Mouse (Mus musculus) left cerebral cortex, postnatal 25 days (tissue): ENCODE results near the gene Actn4. TPM values are rescaled to one million over a fixed set of nuclear protein-coding genes. Genes with fewer than 3 reads are reported as not detected.

Source experiments
- DNase-seq, 2 experiments: peaks; one replicate each; pipeline ENCODE4 v3.0.0; 2022; ENCODE audit warnings: low spot score in 2 of 2, mixed read lengths in 1 of 2
- intact Hi-C: fragments of 180-260 bp; cut with DNase I; formaldehyde crosslinking; loops from one replicate; pipeline ENCODE4 v1.15.1; 2025
- total RNA-seq, 2 experiments: library from RNA; stranded (reverse); gene quantifications; 2 replicates each; pipeline ENCODE4 v1.2.3; 2021

The Actn4 gene
- total RNA-seq, 2 experiments from 2014 or later = 190 to 202 TPM

DNA sequence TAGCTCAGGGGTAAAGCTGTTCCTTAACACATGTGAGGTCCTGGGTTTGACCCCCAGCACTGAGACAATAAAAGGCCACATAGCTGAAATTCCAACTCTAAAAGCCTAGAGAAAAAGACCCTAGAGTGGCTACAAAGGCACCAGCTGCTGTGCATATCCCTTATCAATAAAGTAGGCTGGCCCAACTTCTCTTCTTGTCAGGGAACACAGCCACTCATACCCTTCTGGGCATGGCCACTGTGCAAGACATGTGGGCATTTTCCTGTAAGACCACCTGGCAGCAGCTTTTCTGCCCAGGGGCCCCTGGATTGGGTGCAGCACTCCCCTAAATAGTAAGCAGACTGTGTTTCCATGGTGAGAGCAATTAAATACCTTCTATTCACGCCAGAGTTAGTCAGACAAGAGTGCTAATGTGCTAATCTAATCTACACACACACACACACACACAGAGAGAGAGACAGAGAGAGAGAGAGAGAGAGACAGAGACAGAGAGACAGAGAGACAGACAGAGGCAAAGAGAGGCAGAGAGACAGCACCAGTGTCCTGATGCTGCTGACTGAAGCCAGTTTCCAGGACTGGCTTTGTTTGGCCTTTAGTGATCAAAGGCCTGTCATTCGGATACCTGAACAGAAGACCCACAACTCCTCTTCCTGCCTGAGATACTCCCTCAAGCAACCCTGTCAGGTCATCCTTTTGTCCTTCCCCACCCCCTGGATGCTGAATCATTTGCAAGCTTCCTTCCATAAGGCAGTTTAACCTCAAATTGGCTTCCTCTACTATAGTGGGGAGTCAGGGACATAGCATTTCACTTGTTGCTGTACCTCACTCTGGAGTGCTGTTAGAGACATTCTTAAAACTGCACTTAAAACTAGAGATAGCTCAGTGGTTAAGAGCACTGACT, 8.4 kb downstream of the Actn4 start:
- no peak for DNase-seq
- intact Hi-C loops = no loop called here

DNA sequence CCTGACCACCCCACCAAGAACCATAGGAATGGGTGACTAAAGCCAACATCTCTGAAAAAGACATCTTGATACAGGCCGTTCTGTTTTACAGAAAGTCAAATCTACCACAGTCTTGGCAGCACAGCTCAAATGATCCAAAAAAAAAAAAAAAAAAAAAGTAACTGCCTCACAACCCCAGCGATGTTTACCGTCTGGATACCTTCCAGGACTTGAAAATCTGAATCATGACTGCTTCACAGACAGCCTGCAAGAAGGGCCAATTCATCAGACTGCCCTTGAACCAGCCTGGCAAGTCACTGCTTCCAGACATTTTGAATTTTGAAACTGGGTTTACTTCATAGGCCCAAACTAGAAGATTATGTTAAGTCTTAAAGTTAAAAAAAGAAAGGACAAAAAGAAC, 9.4 kb downstream of the Actn4 start:
- DNase-seq = peak in 1 of 2 experiments; percentile 68
- intact Hi-C loops = no loop called here

DNA sequence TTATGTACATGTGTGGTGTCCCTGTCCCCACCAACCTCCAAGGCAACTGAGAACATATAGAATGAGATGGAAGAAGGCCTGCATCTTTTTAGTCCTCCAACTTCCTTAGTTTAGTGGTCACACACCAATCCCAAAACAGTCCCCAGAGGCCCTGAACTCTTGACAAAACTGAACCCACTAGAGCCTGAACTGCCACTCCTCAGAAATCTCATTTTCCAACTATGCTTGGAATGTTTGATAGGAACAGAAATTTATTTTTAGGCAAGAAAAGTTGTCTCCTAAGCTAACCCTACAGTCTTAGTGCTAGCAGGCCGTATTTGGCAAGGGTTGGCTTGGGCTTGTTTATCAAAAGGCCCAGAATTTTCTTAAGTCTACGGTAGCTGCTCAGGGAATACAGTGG, 10.4 kb downstream of the Actn4 start:
- no peak for DNase-seq
- intact Hi-C loops = no loop called here

DNA sequence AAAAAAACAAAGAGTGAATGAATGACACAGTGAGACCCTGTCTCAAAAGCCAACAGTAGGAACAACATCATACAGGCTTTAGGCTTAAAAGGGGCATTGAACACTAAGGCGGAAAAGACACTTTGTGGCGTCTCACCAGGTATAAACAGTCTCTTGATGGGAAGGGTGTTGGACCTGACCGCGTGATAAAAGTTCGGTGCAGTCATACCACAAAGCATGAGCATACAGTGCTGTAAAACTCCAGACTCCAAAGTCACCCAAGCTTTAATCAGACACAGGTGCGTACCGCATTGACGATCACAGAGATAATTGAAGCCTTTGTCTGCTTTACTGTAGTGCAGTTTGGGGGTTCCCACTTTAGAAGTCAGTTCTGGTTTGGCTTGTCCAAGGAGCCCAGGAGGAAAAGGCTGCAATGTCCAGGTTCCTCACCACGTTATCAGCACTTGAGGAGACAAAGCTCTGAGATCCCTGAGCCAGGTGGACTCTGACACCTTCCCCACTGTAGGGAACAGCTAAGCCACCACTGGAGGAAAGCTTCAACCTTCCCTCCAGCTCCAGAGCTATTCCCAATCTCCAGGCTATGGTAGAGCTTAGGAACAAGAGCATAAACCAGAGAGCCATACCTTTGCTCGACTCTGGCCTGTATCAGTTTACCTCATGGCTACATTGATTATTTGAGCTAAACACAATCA, 11.6 kb downstream of the Actn4 start:
- DNase-seq = no peak
- intact Hi-C loops = no loop called here

DNA sequence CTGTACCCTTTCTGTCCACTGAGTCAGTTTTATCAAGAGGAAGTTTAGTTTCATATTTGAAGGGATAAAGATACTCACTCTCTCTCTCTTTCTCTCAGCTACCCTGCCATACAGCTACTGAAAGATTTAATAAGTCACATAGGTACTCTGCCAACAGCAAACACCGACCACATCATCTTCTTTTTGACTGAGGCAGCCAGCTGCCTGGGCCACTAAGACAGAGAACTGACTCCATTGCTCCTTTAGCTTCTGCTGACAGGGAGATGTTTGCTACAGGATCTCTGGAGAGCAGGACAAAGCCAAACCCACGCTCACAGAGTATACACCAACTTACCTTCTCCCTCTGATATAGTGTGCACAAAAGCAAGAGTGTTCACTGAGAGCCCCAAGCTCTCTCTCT, 12.8 kb downstream of the Actn4 start:
- intact Hi-C loops = no loop called here
- no peak for DNase-seq

DNA sequence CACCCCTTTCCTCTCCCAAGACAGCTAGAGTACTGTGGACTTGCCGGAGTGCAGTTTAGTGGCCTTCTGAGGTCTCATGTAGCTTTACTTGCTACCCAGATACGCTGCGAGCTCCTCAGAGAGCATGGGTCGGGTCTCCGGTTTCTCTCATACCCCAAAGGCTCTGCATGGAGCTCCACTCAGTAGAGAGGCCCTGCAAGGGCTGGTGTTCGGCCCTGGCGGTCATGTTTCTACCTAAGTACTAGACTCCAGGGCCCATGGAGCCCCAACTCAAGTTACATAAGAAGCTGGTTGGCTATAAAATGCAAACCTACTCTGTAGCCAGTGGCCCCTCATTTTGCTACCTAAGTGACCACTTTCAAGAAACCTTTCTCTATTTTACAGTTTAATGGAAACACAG, 13.4 kb downstream of the Actn4 start:
- intact Hi-C loops = no loop called here
- no peak for DNase-seq

DNA sequence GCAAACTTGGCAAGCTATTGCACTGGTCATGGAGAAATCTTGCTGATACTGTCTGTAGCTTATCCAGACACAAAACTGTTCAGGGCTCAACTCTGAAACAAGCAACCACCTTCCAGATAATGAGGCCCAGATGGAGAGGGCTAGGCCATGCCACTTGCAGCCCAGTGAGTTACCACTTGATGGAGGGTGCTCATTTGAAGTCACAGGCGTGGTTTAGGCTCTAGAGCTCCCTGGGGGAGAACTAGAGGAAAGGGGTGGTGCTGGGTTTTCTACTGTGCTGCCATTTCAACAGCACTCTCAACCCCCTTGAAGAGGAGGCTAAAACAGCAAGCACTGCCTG, 15.9 kb downstream of the Actn4 start:
- no peak for DNase-seq
- intact Hi-C loops = no loop called here

DNA sequence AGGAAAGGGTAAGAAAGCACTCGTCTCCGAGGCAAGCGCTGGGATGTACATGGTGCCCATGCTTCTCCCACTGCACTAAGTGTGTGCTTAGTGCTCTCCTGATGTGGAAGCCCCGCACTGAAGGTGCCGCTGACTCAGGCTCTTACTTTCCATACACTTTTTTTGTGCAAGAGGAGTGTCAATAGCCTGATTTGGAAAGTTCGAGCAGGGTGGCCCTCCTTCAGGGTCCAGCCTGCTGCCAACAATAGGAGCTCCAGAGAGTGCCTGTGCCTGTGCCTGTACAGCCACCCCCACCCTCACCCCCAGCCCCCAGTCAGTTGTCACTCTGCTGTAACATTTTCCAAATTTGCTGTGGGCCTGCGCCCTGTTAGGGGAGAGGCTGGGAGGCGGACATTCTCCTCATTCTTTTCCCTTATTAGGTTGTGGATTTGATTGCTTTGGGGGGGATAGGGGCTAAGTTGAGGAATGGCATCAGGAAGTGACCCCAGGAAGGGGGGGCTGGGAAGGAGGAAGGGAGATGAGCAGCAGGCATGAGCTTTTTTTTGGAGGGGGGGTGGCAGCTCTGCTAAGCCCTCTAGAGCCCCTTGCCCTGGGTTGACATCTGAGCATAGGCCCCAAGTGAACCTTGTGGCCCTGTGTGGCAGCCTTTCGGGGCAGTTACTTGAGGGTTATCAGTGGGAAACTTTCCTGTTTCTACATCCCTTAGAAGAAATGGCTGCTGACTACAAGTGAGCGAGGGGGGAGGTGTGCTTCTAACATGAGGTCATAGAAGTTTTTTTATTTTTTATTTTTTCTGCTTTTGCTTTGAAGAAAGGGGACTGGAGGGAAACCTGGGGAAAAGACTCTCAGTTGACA, 16.5 kb downstream of the Actn4 start:
- DNase-seq = no peak
- intact Hi-C loops = no loop called here

DNA sequence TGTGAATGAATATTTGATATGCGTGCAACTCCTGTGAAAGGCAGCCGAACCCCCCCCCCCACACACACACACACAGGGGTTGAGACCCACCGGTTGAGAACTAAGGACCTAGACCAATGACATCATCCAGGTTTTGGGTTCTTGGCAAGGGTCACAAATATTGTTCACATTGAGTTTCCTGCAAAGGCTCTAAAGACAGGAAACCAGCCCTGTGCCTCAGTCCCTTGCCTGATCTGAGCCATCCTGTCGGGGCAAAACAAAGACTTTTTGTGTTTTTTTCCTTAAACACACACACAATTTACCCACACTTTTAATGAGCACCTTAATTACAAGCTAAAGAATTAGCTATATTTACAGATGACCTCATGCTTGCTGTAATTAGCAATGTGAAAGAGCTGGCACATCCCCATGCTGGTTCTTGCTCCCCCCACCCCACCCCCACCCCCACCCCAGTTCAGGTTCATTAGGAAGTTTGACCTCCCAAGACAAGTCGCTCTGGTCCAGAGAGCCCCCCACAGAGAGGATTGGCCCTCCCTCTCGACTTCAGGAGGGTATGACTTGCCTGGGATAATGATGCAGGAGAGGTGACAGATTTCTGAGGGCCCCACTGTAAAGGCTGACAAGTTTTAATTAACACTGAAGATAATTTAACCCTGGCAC, 17.3 kb downstream of the Actn4 start:
- no peak for DNase-seq
- intact Hi-C loops = no loop called here

DNA sequence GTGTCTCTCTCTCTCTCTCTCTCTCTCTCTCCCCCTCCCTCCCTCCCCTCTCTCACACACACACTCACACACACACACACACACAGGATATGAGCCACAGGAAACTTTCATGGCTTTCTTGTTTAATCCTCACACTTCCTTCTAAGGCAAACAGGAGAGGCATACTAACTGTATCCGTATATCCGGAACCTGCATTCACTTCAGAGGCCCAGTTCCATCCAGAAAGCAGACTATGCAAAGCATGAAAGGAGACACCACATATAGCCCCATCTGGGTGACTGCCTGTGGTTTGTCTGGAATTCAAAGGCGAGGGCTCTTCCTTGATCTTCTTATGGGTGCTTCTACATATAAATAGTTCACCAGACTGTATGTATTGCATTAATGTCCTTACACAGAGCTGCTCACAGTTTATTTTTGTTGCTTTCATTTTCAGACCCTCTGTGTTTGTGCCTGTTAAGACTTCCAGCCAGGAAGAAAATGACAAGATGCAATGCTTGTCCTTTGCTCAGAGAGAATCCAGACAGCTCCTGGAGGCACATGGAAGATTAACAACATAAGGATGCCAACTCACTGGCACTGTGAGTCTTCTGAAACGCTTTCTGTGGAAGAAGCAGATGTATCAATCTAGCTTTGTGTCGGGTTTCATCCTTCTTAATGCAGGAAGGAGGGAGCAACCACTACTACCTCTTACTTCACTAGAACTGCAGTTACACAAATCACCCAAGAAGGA, 18.5 kb downstream of the Actn4 start:
- peak in 1 of 2 experiments; percentile 53 for DNase-seq
- intact Hi-C loops = no loop called here

DNA sequence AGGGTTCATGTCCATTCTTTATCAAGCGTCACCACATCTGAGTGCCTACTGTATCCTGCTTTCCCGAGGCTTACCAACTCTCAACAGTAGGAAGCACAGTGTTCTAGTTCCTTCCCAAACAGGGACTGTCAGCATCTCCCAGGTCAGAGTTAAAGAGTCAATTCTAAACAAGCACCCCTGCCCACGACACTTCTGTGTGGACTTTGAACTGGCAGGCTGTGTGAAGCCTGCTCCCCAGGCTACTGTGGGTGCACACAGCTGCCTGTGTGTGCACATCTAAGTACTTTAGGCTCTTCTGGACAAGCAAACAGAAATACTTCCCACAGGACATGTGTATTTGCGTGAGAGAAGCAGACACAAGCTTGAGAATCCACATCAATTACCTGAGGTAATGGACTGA, 20.6 kb downstream of the Actn4 start:
- DNase-seq = no peak
- intact Hi-C loops = no loop called here

DNA sequence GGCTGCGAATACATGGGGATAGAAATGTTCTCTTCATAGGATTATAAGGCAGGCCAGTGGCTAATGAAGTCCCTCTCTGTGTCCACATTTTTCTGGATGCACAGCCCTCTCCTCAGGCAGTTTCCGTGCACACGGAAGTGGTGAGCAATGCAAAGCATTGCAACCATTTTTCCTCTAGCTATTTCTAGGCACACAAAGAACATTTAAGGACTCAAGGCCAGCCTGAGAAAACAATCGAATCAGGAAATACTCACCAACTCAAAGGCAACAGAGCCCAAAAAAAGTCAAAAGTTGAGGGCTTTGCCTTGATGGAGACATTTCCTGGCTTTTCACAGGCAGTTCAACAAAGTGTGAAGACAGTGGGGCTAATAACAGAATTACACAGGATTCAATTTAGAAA, 21.0 kb downstream of the Actn4 start:
- DNase-seq = no peak
- intact Hi-C loops = no loop called here

DNA sequence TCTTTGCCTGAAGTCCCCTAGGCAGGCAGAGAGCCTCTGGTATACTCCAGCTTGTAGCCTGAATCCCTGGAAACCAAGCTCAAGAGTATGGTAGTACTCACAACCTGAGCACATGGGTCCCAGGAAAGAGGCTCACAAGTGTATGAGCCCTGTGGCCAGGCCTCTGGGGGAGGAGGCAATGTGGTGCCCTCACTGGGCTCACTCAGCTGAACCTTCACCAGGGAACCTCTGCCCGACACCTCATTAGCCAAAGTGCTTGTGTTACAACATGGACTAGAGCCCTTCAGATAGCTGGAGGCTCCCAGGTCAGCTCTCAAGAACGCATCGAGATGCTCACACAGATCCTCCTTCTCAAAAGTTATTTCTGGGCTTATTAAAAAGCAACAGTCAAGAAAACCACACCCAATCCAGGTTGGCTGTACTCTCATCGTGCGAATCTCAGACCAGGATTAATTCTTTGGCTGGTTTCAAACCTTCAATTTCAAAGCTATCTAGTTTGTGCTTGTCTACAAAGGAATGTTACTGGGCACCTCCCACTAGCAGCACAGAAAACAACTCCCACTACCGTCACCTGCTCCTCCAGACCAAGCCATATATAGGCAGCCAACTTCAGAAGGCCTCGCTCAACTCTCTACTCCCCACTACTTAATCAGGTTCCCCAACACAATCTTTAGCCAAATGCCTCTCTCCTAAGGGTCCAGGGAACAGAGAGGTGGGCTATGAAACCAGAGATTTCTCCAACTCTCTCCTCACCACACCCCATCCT, 22.5 kb downstream of the Actn4 start:
- DNase-seq = no peak
- intact Hi-C loops = no loop called here

DNA sequence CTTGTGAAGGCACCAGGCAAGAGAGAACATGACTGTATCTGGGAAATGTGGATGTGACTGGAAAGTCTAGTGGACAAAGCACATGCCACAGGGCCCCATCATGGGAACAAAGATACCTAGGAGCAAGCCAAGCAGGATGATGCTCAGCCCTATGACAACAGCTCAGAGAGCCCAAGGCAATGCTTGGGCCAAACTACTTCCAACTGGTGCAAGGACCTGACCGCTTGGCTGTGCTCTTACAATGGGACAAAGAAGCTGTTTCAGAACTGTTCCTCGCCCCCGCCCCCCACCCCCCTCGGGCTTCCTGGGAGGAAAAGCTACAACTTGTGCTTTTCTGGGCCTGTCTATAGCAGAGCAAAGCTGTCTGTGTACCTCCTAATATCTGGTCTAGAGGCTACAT, 23.5 kb downstream of the Actn4 start:
- intact Hi-C loops = no loop called here
- DNase-seq = no peak

DNA sequence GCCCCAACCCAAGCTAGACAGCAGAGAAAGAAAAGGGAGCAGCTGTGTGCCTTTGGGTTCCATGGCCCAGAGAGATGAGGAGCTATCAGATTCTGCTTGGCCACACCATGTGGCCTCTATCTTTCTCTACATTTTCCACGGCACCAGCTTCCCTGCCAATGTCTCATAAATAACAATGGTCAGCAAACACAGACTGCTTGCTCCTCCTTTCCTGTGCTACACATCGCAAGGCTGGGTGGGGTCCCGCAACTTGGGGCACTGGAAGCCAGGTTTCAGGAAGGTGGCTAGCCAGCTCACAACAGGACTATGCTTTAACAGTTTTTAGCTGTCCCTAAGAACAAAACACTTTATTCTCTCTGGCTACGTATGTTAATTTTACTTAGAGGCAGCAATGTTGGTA, 25.4 kb downstream of the Actn4 start:
- intact Hi-C loops = no loop called here
- DNase-seq = no peak

DNA sequence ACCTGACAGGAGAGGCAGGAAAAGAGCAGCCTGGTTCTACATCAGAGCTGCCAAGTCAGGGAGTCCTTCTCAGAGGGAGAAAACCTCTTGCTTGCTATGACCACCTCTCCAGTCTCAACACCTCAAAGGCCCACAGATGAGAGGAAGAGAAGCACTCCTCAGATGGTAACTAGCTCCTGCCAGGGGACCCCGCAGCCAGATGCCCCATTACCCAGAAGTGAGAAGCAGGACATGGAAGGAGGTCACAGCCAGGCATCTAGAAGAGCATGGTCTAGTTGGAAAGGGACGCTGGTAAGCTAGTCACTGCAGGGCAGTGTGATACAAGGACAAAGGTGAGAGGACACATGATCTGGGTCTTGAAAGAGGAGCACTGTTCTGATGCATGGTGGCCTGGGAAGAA, 28.3 kb downstream of the Actn4 start:
- no peak for DNase-seq
- intact Hi-C loops = no loop called here

DNA sequence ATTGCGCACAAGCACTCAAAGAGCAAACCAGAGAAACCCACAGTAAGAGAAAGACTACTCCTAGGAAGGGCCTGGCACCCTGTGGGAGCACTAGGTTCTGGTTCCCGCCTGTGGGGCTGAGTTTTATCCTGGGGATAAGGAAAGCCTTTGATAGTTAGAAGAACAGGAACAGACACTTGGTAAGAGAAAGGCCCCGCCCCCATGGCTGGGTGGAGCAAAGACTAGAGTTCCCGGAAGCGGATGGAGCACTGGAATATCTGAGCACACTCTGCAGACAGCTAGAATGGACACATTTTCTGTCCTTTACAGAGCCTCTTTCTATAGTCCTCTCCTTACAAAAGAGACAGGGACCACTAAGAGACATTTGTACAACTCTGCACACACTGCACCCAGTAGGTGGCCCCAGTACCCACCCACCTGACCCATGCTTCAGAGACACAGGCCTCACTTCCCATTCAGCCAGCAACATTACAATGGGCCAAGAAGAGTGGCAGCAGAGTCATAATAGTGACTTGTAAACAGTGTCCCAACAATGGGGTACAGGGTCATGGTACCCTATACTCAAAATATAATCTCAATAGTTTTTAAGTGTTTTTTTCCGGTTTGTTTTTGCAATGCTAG, 29.6 kb downstream of the Actn4 start:
- intact Hi-C loops = no loop called here
- no peak for DNase-seq

DNA sequence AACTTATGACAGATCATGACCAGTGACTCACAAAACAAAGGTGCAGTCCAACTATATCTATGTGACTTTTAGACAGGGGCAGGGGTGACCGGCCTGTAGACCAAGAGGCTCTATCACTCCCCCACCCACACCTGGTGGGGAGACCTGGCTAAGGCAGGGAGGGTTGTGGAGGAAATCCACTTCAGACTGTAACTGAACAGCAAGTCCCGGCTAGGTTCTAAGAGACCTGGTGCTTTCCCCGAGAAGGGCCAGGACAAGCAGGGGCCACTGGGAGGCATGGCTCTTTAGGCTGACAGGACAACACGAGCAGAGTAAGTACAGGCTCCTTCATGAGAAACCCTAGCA, 30.5 kb downstream of the Actn4 start:
- DNase-seq = no peak
- intact Hi-C loops = no loop called here
